Mouse (Mus musculus) liver, embryonic 16.5 days (tissue): Measurements from ENCODE around the gene Asna1. TPM values are rescaled to one million over a fixed set of nuclear protein-coding genes. Genes with fewer than 3 reads are reported as not detected.

Experiments used
- ATAC-seq: fragments of 200-750 bp; cut with Nextera tagmentation; 2 replicates; pipeline ENCODE4 v1.8.0; 2017; ENCODE audit warnings: low read depth, mild to moderate bottlenecking, moderate number of reproducible peaks, moderate library complexity
- H3K27ac ChIP-seq: fragments of 300-500 bp; sonication (generic); 2 replicates; pipeline ENCODE4 v1.5.1; 2014; ENCODE audit warnings: mild to moderate bottlenecking, low read length
- H3K27me3 ChIP-seq: fragments of 300-500 bp; sonication (generic); 2 replicates; pipeline ENCODE4 v1.6.1; 2014; ENCODE audit warnings: low read depth, low read length, mixed read lengths; ENCODE audit not compliant: control insufficient read depth, insufficient read depth
- H3K36me3 ChIP-seq: fragments of 300-500 bp; sonication (generic); 2 replicates; pipeline ENCODE4 v1.6.1; 2014; ENCODE audit warnings: mild to moderate bottlenecking; ENCODE audit not compliant: control insufficient read depth, insufficient read depth
- H3K4me1 ChIP-seq: fragments of 300-500 bp; sonication (generic); 2 replicates; pipeline ENCODE4 v1.6.1; 2014; ENCODE audit warnings: low read depth, low read length, mixed read lengths; ENCODE audit not compliant: control insufficient read depth
- H3K4me2 ChIP-seq: fragments of 300-500 bp; sonication (generic); 2 replicates; pipeline ENCODE4 v1.6.1; 2014; ENCODE audit warnings: low read depth, low read length, mixed read lengths
- H3K4me3 ChIP-seq: fragments of 300-500 bp; sonication (generic); 2 replicates; pipeline ENCODE4 v1.5.1; 2014; ENCODE audit warnings: low read depth, mild to moderate bottlenecking, low read length
- H3K9ac ChIP-seq: fragments of 300-500 bp; sonication (generic); 2 replicates; pipeline ENCODE4 v1.6.1; 2014; ENCODE audit warnings: low read depth, low read length
- H3K9me3 ChIP-seq: fragments of 300-500 bp; sonication (generic); replicated peaks from 2 replicates; pipeline ENCODE4 v1.6.1; 2016; ENCODE audit warnings: low read length; ENCODE audit not compliant: control insufficient read depth
- WGBS: fragments of 180-500 bp; shearing (Covaris S2); extraction: QIAGEN DNeasy Blood & Tissue Kit; methylation state at CpG from one replicate; pipeline ENCODE4 v1.1.7; 2014; ENCODE audit not compliant: insufficient replicate concordance; 5-methylcytosine and 5-hydroxymethylcytosine counted together
- microRNA-seq: library from miRNA; unstranded; fragments of <30 nt; microRNA quantifications from one replicate; pipeline ENCODE4, GENCODE M21; 2016
- polyA plus RNA-seq: library from polyadenylated mRNA; unstranded; fragments of >200 nt; fragmentation: Nextera tagmentation; extraction: Ambion mirVana; gene quantifications from 2 replicates; pipeline ENCODE4 v1.2.1, GENCODE M21; 2015

Gene Asna1
- polyA plus RNA-seq, 1 experiment from 2014 or later = 48.6 TPM

DNA sequence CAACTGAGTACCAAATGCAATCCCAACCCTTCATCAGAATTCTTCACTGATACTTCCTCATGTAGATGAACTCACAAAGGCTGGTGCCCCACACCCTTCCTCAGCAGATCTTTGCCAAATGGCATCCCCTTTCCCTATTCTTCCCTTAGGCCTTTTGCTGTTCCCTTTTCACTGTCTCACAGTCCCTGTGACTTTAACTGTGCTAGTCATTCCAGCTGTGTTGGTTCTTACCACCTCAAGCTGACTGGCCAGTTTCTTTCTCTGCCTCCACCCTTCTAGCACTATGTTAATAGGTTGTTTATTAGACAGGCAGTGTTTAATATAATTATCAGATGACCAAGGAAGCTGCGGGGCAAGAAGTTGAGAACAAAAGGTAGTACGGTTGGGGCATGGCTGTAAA lies 56.4 kb downstream of the Asna1 start:
- 6% methylated on average over 2 of the region's 2 CpGs for WGBS
- H3K9me3 ChIP-seq = no peaks in the 10 kb centered on the region
- peaks cover 56% of the 10 kb centered on the region for H3K4me1 ChIP-seq
- H3K4me2 ChIP-seq = peak overlapping the region; percentile 88
- H3K27me3 ChIP-seq = no peaks in the 10 kb centered on the region
- peaks cover 33% of the 10 kb centered on the region for H3K36me3 ChIP-seq
- H3K9ac ChIP-seq = peak overlapping the region; percentile 84
- peak overlapping the region; percentile 97 for H3K27ac ChIP-seq
- H3K4me3 ChIP-seq = peak overlapping the region; percentile 75
- ATAC-seq = no peak

Small RNAs within 50 kb of the gene (microRNA-seq; reads per million reads assigned to microRNA genes)
- gene Mir7070 = 1.5 reads per million

Other genes starting within 250 kb of the Asna1 start
- gene Nfix, start 224.9 kb downstream of the Asna1 start, polyA plus RNA-seq = 2.0 and 2.4 TPM in 2 replicates
- 2.5 and 3.0 TPM in 2 replicates for gene Dand5, start 202.5 kb downstream of the Asna1 start, polyA plus RNA-seq
- gene Gadd45gip1, start 193.8 kb downstream of the Asna1 start, polyA plus RNA-seq = 41.5 and 41.9 TPM in 2 replicates
- gene Rad23a, start 184.6 kb downstream of the Asna1 start, polyA plus RNA-seq = 294 and 307 TPM in 2 replicates
- gene Calr, start 178.3 kb downstream of the Asna1 start, polyA plus RNA-seq = 473 and 480 TPM in 2 replicates
- gene Farsa, start 168.3 kb downstream of the Asna1 start, polyA plus RNA-seq = 52.7 and 53.1 TPM in 2 replicates
- 41.2 and 47.8 TPM in 2 replicates for gene Syce2, start 153.2 kb downstream of the Asna1 start, polyA plus RNA-seq
- gene Gcdh, start 131.4 kb downstream of the Asna1 start, polyA plus RNA-seq = 65.7 and 73.0 TPM in 2 replicates
- gene Klf1, start 123.4 kb downstream of the Asna1 start, polyA plus RNA-seq = 394 and 409 TPM in 2 replicates
- 12.5 and 13.6 TPM in 2 replicates for gene Dnase2a, start 116.7 kb downstream of the Asna1 start, polyA plus RNA-seq
- gene Mast1, start 87.9 kb downstream of the Asna1 start, polyA plus RNA-seq = 0.09 and 0.15 TPM in 2 replicates
- gene Rtbdn, start 78.3 kb downstream of the Asna1 start, polyA plus RNA-seq = 0.20 and 0.44 TPM in 2 replicates
- gene Gm49661, start 55.8 kb downstream of the Asna1 start, polyA plus RNA-seq = 0.45 and 1.4 TPM in 2 replicates
- 1,724 and 1,773 TPM in 2 replicates for gene Prdx2, start 55.7 kb downstream of the Asna1 start, polyA plus RNA-seq
- gene Rnaseh2a, start 55.5 kb downstream of the Asna1 start, polyA plus RNA-seq = 91.6 and 98.1 TPM in 2 replicates
- 10.6 and 16.5 TPM in 2 replicates for gene Junb, start 46.6 kb downstream of the Asna1 start, polyA plus RNA-seq
- gene Hook2, start 34.7 kb downstream of the Asna1 start, polyA plus RNA-seq = 8.5 and 9.5 TPM in 2 replicates
- gene Best2, start 10.8 kb downstream of the Asna1 start, polyA plus RNA-seq = not detected in 2 replicates
- gene Trir, start 1.5 kb upstream of the Asna1 start, polyA plus RNA-seq = 49.2 and 50.0 TPM in 2 replicates
- gene Tnpo2, start 11.6 kb upstream of the Asna1 start, polyA plus RNA-seq = 17.7 and 17.8 TPM in 2 replicates
- 10.3 and 10.4 TPM in 2 replicates for gene Fbxw9, start 34.8 kb upstream of the Asna1 start, polyA plus RNA-seq
- not detected in 2 replicates for gene Gm5741, start 42.7 kb upstream of the Asna1 start, polyA plus RNA-seq
- gene Dhps, start 46.5 kb upstream of the Asna1 start, polyA plus RNA-seq = 23.5 and 25.7 TPM in 2 replicates
- 56.0 and 58.2 TPM in 2 replicates for gene Wdr83os, start 55.5 kb upstream of the Asna1 start, polyA plus RNA-seq
- gene Wdr83, start 56.0 kb upstream of the Asna1 start, polyA plus RNA-seq = 22.0 and 23.6 TPM in 2 replicates
- gene Man2b1, start 58.0 kb upstream of the Asna1 start, polyA plus RNA-seq = 38.7 and 44.4 TPM in 2 replicates
- 2.6 and 3.4 TPM in 2 replicates for gene Zfp791, start 97.8 kb upstream of the Asna1 start, polyA plus RNA-seq
- not detected in 2 replicates for gene Cks1brt, start 126.6 kb upstream of the Asna1 start, polyA plus RNA-seq
- not detected in 2 replicates for gene Olfr371, start 200.7 kb upstream of the Asna1 start, polyA plus RNA-seq